Mouse (Mus musculus) forebrain, embryonic 12.5 days (tissue): ENCODE measurements around the gene Olfr615. TPM values are rescaled to one million over a fixed set of nuclear protein-coding genes. Genes with fewer than 3 reads are reported as not detected.

Experiments
- microRNA-seq: library from miRNA; unstranded; fragments of <30 nt; microRNA quantifications from one replicate; pipeline ENCODE4, GENCODE M21; 2017
- polyA plus RNA-seq: library from polyadenylated mRNA; unstranded; fragments of >200 nt; fragmentation: Nextera tagmentation; extraction: Ambion mirVana; gene quantifications from 2 replicates; pipeline ENCODE4 v1.2.1, GENCODE M21; 2016

Olfr615 gene
- polyA plus RNA-seq, 1 experiment from 2014 or later = not detected

Small RNAs within 50 kb of the gene (microRNA-seq; reads per million reads assigned to microRNA genes)
- gene Gm26506 = not detected

Other genes starting within 250 kb of the Olfr615 start
- 0.20 TPM in 1 of 2 replicates, not detected in the other for gene Olfr597, start 239.8 kb upstream of the Olfr615 start, polyA plus RNA-seq
- gene Olfr598, start 232.5 kb upstream of the Olfr615 start, polyA plus RNA-seq = not detected in 2 replicates
- not detected in 2 replicates for gene Olfr599, start 220.2 kb upstream of the Olfr615 start, polyA plus RNA-seq
- not detected in 2 replicates for gene Olfr600, start 206.4 kb upstream of the Olfr615 start, polyA plus RNA-seq
- gene Olfr601, start 193.4 kb upstream of the Olfr615 start, polyA plus RNA-seq = not detected in 2 replicates
- gene Olfr603, start 169.9 kb upstream of the Olfr615 start, polyA plus RNA-seq = not detected in 2 replicates
- gene Usp17lc, start 141.0 kb upstream of the Olfr615 start, polyA plus RNA-seq = not detected in 2 replicates
- not detected in 2 replicates for gene Olfr605, start 110.6 kb upstream of the Olfr615 start, polyA plus RNA-seq
- not detected in 2 replicates for gene Olfr606, start 107.0 kb upstream of the Olfr615 start, polyA plus RNA-seq
- not detected in 2 replicates for gene Olfr607, start 91.9 kb upstream of the Olfr615 start, polyA plus RNA-seq
- not detected in 2 replicates for gene Olfr608, start 86.2 kb upstream of the Olfr615 start, polyA plus RNA-seq
- not detected in 2 replicates for gene Olfr609, start 58.0 kb upstream of the Olfr615 start, polyA plus RNA-seq
- gene Olfr610, start 44.0 kb upstream of the Olfr615 start, polyA plus RNA-seq = not detected in 2 replicates
- not detected in 2 replicates for gene Olfr611, start 35.2 kb upstream of the Olfr615 start, polyA plus RNA-seq
- not detected in 2 replicates for gene Olfr612, start 13.4 kb upstream of the Olfr615 start, polyA plus RNA-seq
- not detected in 2 replicates for gene Olfr613, start 8.0 kb upstream of the Olfr615 start, polyA plus RNA-seq
- gene Olfr616, start 13.1 kb downstream of the Olfr615 start, polyA plus RNA-seq = not detected in 2 replicates
- gene Olfr617, start 17.0 kb downstream of the Olfr615 start, polyA plus RNA-seq = not detected in 2 replicates
- not detected in 2 replicates for gene Olfr618, start 34.0 kb downstream of the Olfr615 start, polyA plus RNA-seq
- gene Olfr619, start 44.5 kb downstream of the Olfr615 start, polyA plus RNA-seq = not detected in 2 replicates
- gene Olfr620, start 56.5 kb downstream of the Olfr615 start, polyA plus RNA-seq = not detected in 2 replicates
- gene Olfr622, start 86.6 kb downstream of the Olfr615 start, polyA plus RNA-seq = not detected in 2 replicates
- gene Olfr623, start 107.6 kb downstream of the Olfr615 start, polyA plus RNA-seq = not detected in 2 replicates
- 0.04 TPM in 2 replicates for gene Olfr624, start 115.1 kb downstream of the Olfr615 start, polyA plus RNA-seq
- gene Olfr625-ps1, start 126.6 kb downstream of the Olfr615 start, polyA plus RNA-seq = not detected in 2 replicates
- not detected in 2 replicates for gene Olfr243, start 158.6 kb downstream of the Olfr615 start, polyA plus RNA-seq
- not detected in 2 replicates for gene Olfr628, start 174.3 kb downstream of the Olfr615 start, polyA plus RNA-seq
- not detected in 2 replicates for gene Olfr629, start 188.9 kb downstream of the Olfr615 start, polyA plus RNA-seq
- not detected in 2 replicates for gene Olfr630, start 201.3 kb downstream of the Olfr615 start, polyA plus RNA-seq
- not detected in 2 replicates for gene Olfr69, start 215.5 kb downstream of the Olfr615 start, polyA plus RNA-seq
- gene Olfr68, start 223.6 kb downstream of the Olfr615 start, polyA plus RNA-seq = not detected in 2 replicates
- not detected in 2 replicates for gene Olfr67, start 235.7 kb downstream of the Olfr615 start, polyA plus RNA-seq